Mouse (Mus musculus): ENCODE measurements around the gene Tpm1. TPM values are rescaled to one million over a fixed set of nuclear protein-coding genes. Genes with fewer than 3 reads are reported as not detected.
A peak's percentile ranks its signal among the peaks of the same experiment; 100 is the strongest.

The Tpm1 gene
- total RNA-seq, 2 experiments from 2014 or later, result 77.2 to 88.4 TPM

DNA sequence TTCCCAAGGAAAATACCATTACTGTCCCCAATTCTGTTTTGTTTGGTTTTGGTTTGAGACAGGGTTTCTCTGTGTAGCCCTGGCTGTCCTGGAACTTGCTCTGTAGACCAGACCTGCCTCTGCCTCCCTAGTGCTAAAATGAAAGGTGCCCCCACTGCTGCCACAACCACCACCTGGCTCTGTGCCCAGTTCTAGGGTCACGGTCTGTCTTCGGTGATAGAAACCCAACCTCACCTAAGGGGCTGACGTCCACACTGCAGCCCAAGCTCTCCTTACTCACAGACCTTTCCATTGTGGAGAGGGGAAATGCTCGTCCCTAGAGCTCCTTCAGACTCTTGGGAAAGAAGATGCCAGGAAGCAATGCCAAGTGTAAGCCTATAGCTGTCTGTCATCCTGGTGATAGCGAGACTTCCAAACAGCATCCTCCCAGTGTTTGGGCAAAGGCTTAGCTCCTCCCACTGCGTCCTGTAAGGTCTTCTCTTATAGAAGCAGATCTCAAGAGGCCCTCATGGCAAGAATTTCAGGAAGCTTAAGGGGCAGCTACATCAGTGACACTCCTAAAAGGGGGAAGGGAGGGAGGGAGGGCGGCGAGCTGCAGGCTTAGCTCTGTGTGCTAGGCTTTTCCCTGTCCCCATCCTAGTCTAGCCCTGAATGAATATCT, 57.3 kb downstream of the Tpm1 start:
- 0 out of 2 replicates have a peak, but pooled peaks have one; percentile 35 for ATAC-seq (replicated peaks; ENCODE audit: low FRiP score, low TSS enrichment, poor library complexity, severe bottlenecking)

- no peak for ATAC-seq (replicated peaks; ENCODE audit: low FRiP score, low TSS enrichment, poor library complexity, severe bottlenecking)
Measured at GRCm38 (mm10) chr9:66991021-66991749, 58.0 kb downstream of the Tpm1 start.

- no peak for ATAC-seq (replicated peaks; ENCODE audit: low FRiP score, low TSS enrichment, poor library complexity, severe bottlenecking)
Measured at GRCm38 (mm10) chr9:66990046-66990445, 59.2 kb downstream of the Tpm1 start.

- ATAC-seq (replicated peaks; ENCODE audit: low FRiP score, low TSS enrichment, poor library complexity, severe bottlenecking), result no peak
Measured at GRCm38 (mm10) chr9:66989581-66989980, 59.6 kb downstream of the Tpm1 start.

GRCm38 (mm10) chr9:66988888-66989414, 60.3 kb downstream of the Tpm1 start:
- no peak for ATAC-seq (replicated peaks; ENCODE audit: low FRiP score, low TSS enrichment, poor library complexity, severe bottlenecking)

- peak; percentile 61 for ATAC-seq (replicated peaks; ENCODE audit: low FRiP score, low TSS enrichment, poor library complexity, severe bottlenecking)
Measured at GRCm38 (mm10) chr9:66988198-66988887, 60.9 kb downstream of the Tpm1 start.

DNA sequence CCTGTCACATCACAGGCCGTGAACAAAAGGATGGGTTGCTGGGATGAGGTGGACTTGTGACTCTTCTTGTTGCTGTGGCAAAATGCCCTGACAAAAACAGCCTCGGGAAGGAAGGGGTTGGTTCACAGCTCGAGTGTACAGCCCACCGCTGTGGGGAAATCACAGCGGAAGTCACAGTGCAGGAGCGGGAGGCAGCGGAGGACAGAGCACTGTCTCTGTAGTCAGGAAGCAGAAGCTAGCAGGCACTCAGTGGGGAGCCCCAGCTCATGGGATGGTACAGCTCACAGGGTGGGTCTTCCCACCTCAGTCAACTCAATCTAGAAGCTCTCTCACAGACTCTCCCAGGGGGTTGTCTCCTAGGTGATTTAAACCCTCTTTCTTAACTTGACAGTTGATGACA, 63.8 kb downstream of the Tpm1 start:
- no peak for ATAC-seq (replicated peaks; ENCODE audit: low FRiP score, low TSS enrichment, poor library complexity, severe bottlenecking)

GRCm38 (mm10) chr9:66982085-66982484, 67.1 kb downstream of the Tpm1 start:
- no peak for ATAC-seq (replicated peaks; ENCODE audit: low FRiP score, low TSS enrichment, poor library complexity, severe bottlenecking)

DNA sequence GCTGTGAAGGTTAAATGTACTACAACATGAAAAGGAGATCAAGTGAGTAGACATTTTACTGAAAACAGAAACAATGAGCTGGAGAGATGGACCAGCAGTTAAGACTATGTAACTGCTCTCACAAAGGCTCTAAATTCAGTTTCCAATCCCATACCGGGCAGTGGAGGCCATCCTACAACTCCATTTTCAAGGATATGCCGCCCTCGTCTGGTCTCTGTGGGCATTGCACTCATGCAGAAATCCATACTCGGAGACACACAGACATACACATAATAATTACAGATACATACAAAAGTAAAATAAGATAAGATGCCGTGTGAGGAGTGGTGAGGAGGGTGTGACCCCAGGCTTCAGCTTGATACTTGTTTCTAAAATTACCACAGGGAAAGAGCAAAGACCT, 68.7 kb downstream of the Tpm1 start:
- peak; percentile 75 for ATAC-seq (replicated peaks; ENCODE audit: low FRiP score, low TSS enrichment, poor library complexity, severe bottlenecking)

GRCm38 (mm10) chr9:66978468-66978867, 70.7 kb downstream of the Tpm1 start:
- no peak for ATAC-seq (replicated peaks; ENCODE audit: low FRiP score, low TSS enrichment, poor library complexity, severe bottlenecking)

DNA sequence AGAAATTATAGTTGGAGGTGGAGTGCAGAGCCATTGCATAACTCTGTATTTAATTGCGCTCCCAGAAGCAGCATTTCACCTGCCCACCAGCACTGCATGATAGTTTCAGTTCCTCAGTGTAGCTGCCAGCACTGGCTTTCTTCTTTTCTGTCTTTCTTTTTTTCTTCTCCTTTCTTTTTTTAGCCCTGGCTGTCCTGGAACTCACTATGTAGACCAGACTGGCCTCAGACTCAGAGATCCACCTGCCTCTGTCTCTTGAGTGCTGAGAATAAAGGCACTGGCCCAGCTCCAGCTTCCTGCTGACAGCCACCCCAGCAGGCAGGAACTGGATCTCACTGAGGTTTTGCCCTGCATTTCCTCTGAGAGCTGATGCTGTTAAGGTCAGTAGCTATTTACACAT, 71.2 kb downstream of the Tpm1 start:
- no peak for ATAC-seq (replicated peaks; ENCODE audit: low FRiP score, low TSS enrichment, poor library complexity, severe bottlenecking)

GRCm38 (mm10) chr9:66977121-66977520, 72.1 kb downstream of the Tpm1 start:
- ATAC-seq (replicated peaks; ENCODE audit: low FRiP score, low TSS enrichment, poor library complexity, severe bottlenecking), result no peak

- peak; percentile 88 for ATAC-seq (replicated peaks; ENCODE audit: low FRiP score, low TSS enrichment, poor library complexity, severe bottlenecking)
Measured at GRCm38 (mm10) chr9:66975239-66975645, 74.0 kb downstream of the Tpm1 start, which contains the start of gene Lactb. Gene Lactb, minus strand, starts transcription at chr9:66975484.

GRCm38 (mm10) chr9:66974721-66975225, 74.4 kb downstream of the Tpm1 start:
- peak; percentile 90 for ATAC-seq (replicated peaks; ENCODE audit: low FRiP score, low TSS enrichment, poor library complexity, severe bottlenecking)

Other genes starting within 250 kb of the Tpm1 start
- gene Aph1c, start 214.7 kb downstream of the Tpm1 start, total RNA-seq (2014; fragmentation: Nextera tagmentation), result 1.8 TPM in 1 of 2 replicates, not detected in the other
- 0.50 and 0.80 TPM in 2 replicates for gene Aph1c, start 214.7 kb downstream of the Tpm1 start, total RNA-seq (2017)
- 45.9 and 52.1 TPM in 2 replicates for gene Rab8b, start 129.7 kb downstream of the Tpm1 start, total RNA-seq (2014; fragmentation: Nextera tagmentation)
- 81.6 and 90.4 TPM in 2 replicates for gene Rab8b, start 129.7 kb downstream of the Tpm1 start, total RNA-seq (2017)
- 858 and 1,123 TPM in 2 replicates for gene Rps27l, start 103.3 kb downstream of the Tpm1 start, total RNA-seq (2014; fragmentation: Nextera tagmentation)
- 286 and 317 TPM in 2 replicates for gene Rps27l, start 103.3 kb downstream of the Tpm1 start, total RNA-seq (2017)
- gene Lactb, start 73.9 kb downstream of the Tpm1 start, total RNA-seq (2014; fragmentation: Nextera tagmentation), result 12.5 and 13.7 TPM in 2 replicates
- 20.3 and 24.9 TPM in 2 replicates for gene Lactb, start 73.9 kb downstream of the Tpm1 start, total RNA-seq (2017)

Data from megakaryocyte-erythroid progenitor cell, adult 5-6 weeks (primary cell).